Comparison of ENCODE assay signal across 11 mouse cellular contexts in genomic region chr9:124478081-124478480, GRCm38 (mm10). TPM values are rescaled to one million over a fixed set of nuclear protein-coding genes. Genes with fewer than 3 reads are reported as not detected.
DNase-seq lines count a peak whose midpoint lies in the region; ATAC-seq and TF ChIP-seq lines count a peak whose summit lies in the region.
"Had no signal": no experiment of that assay in that cellular context is flagged by ENCODE, and none has a peak within 500 bp of the region (broad histone marks: within the 10 kb centered on the region; RNA-seq: fewer than 3 reads in every experiment).

No protein-coding gene starts in this region.

- no peaks in the 10 kb centered on the region for H3K9me3 ChIP-seq in kidney, postnatal 0 days (replicated peaks; ENCODE audit: low read length)
- peaks cover 7% of the 10 kb centered on the region for H3K9me3 ChIP-seq in kidney, embryonic 14.5 days (ENCODE audit: control insufficient read depth, low read length)
- H3K9me3 ChIP-seq in midbrain, embryonic 16.5 days (replicated peaks; ENCODE audit: control insufficient read depth, low read length, poor library complexity, severe bottlenecking): no peaks in the 10 kb centered on the region

- intact Hi-C loops in heart, postnatal 10 days (cut with DNase I): no loop called here

- H3K4me1 ChIP-seq in kidney, postnatal 0 days (replicated peaks; ENCODE audit: insufficient read depth, low read length): no peaks in the 10 kb centered on the region
- H3K4me1 ChIP-seq in kidney, embryonic 14.5 days (ENCODE audit: control insufficient read depth, insufficient read depth, low read length): no peaks in the 10 kb centered on the region
- no peaks in the 10 kb centered on the region for H3K4me1 ChIP-seq in midbrain, embryonic 16.5 days (ENCODE audit: control insufficient read depth, insufficient read depth, low read length)
- H3K4me1 ChIP-seq: megakaryocyte, embryonic 14.5 days had no signal

- WGBS in kidney, postnatal 0 days: 78% methylated on average over 3 of the region's 3 CpGs
- WGBS in kidney, embryonic 14.5 days: 78% methylated on average over 3 of the region's 3 CpGs
- WGBS in midbrain, embryonic 16.5 days: 74% methylated on average over 3 of the region's 3 CpGs

- peak; percentile 21 for DNase-seq in CD4-positive, CD25-positive, alpha-beta regulatory T cell, adult 2 months (ENCODE audit: low read depth, low spot score)
- DNase-seq in kidney, postnatal 0 days (ENCODE audit: low spot score): peak; percentile 29
- peak; percentile 67 to 76 for DNase-seq in heart, postnatal 10 days
- DNase-seq in lung, postnatal 10 days: peak; percentile 80
- DNase-seq in cerebellum, adult 18-20 months: no peak

- peaks cover 8% of the 10 kb centered on the region; the same call in 1 of the 2 replicates for H3K36me3 ChIP-seq in kidney, postnatal 0 days (ENCODE audit: insufficient read depth, low read length)
- peaks cover 12% of the 10 kb centered on the region for H3K36me3 ChIP-seq in kidney, embryonic 14.5 days (ENCODE audit: control insufficient read depth, insufficient read depth, low read length)
- peaks cover 14% of the 10 kb centered on the region for H3K36me3 ChIP-seq in midbrain, embryonic 16.5 days (ENCODE audit: control insufficient read depth, insufficient read depth, low read length)

- ATAC-seq in CD4-positive, CD25-positive, alpha-beta regulatory T cell, adult 4 months: no peak
- no peak for ATAC-seq in kidney, postnatal 0 days (replicated peaks; ENCODE audit: low FRiP score, low read depth)
- ATAC-seq in kidney, embryonic 14.5 days (ENCODE audit: low FRiP score, low TSS enrichment): no peak
- no peak for ATAC-seq in midbrain, embryonic 16.5 days

- no peak overlapping the region for H3K9ac ChIP-seq in kidney, postnatal 0 days (ENCODE audit: low read depth, low read length)
- H3K9ac ChIP-seq in kidney, embryonic 14.5 days (ENCODE audit: low read depth, low read length): no peak overlapping the region
- H3K9ac ChIP-seq in midbrain, embryonic 16.5 days (ENCODE audit: low read depth, low read length): no peak overlapping the region

- H3K4me3 ChIP-seq in kidney, postnatal 0 days (replicated peaks; ENCODE audit: low read depth, low read length): no peak overlapping the region
- H3K4me3 ChIP-seq in kidney, embryonic 14.5 days (ENCODE audit: low read length): no peak overlapping the region
- H3K4me3 ChIP-seq in midbrain, embryonic 16.5 days (ENCODE audit: low read depth, low read length): no peak overlapping the region
- H3K4me3 ChIP-seq: left cerebral cortex, adult 2 months; megakaryocyte, embryonic 14.5 days had no signal

- no peak for TF ChIP-seq CTCF in kidney, postnatal 0 days (IDR thresholded peaks at IDR 0.05; ENCODE audit: low read depth)

- no peaks in the 10 kb centered on the region for H3K27me3 ChIP-seq in kidney, postnatal 0 days (ENCODE audit: insufficient read depth, low read length)
- H3K27me3 ChIP-seq in kidney, embryonic 14.5 days (ENCODE audit: control insufficient read depth, insufficient read depth, low read length): no peaks in the 10 kb centered on the region
- no peaks in the 10 kb centered on the region for H3K27me3 ChIP-seq in midbrain, embryonic 16.5 days (ENCODE audit: control insufficient read depth, insufficient read depth, low read depth, low read length)
- H3K27me3 ChIP-seq: megakaryocyte, embryonic 14.5 days had no signal

- H3K4me2 ChIP-seq in kidney, postnatal 0 days (ENCODE audit: low read length): no peak overlapping the region
- H3K4me2 ChIP-seq in kidney, embryonic 14.5 days (replicated peaks; ENCODE audit: low read depth, low read length): no peak overlapping the region
- H3K4me2 ChIP-seq in midbrain, embryonic 16.5 days (ENCODE audit: low read length): no peak overlapping the region

- no peak overlapping the region for H3K27ac ChIP-seq in kidney, postnatal 0 days
- no peak overlapping the region for H3K27ac ChIP-seq in kidney, embryonic 14.5 days (ENCODE audit: low read depth, low read length)
- H3K27ac ChIP-seq in midbrain, embryonic 16.5 days (ENCODE audit: low read length): no peak overlapping the region
- H3K27ac ChIP-seq: left cerebral cortex, adult 2 months had no signal

RNA-seq across cellular contexts. Expression of gene Ppp2r3d, which starts 1.4 kb away (rescaled TPM):
- polyA plus RNA-seq in CD4-positive, CD25-positive, alpha-beta regulatory T cell, adult 4 months (2017; shearing (Covaris generic)): 10 to 100 TPM in 1 of 2 experiments, 1 to 10 TPM in 1; 9.7 to 12.9 TPM
- polyA plus RNA-seq in kidney, postnatal 0 days (2015; fragmentation: Nextera tagmentation; extraction: Ambion mirVana): 131 and 136 TPM in 2 replicates
- 128 and 129 TPM in 2 replicates for polyA plus RNA-seq in kidney, embryonic 14.5 days (2014; fragmentation: Nextera tagmentation; extraction: Ambion mirVana)
- total RNA-seq in heart, postnatal 10 days (2021): 100 to 1,000 TPM; 146 to 151 TPM
- 137 and 147 TPM in 2 replicates for polyA plus RNA-seq in midbrain, embryonic 16.5 days (2015; fragmentation: Nextera tagmentation; extraction: Ambion mirVana)

RNA-seq across cellular contexts. Expression of gene Gm21836, which starts 15.5 kb away (rescaled TPM):
- polyA plus RNA-seq in CD4-positive, CD25-positive, alpha-beta regulatory T cell, adult 4 months (2017; shearing (Covaris generic)): not detected
- not detected in 2 replicates for polyA plus RNA-seq in kidney, postnatal 0 days (2015; fragmentation: Nextera tagmentation; extraction: Ambion mirVana)
- polyA plus RNA-seq in kidney, embryonic 14.5 days (2014; fragmentation: Nextera tagmentation; extraction: Ambion mirVana): not detected in 2 replicates
- total RNA-seq in heart, postnatal 10 days (2021): not detected
- polyA plus RNA-seq in midbrain, embryonic 16.5 days (2015; fragmentation: Nextera tagmentation; extraction: Ambion mirVana): not detected in 2 replicates
- total RNA-seq: left cerebral cortex, adult 2 months; neutrophil, adult 5-6 weeks had no signal

Comparison
In these comparisons a context has a peak if more than half of its experiments do, and no peak if none do; other contexts are left out.
1. DNase-seq: peak in CD4-positive, CD25-positive, alpha-beta regulatory T cell, adult 2 months (single experiment), kidney, postnatal 0 days (single experiment), heart, postnatal 10 days (2 of 2) and lung, postnatal 10 days (single experiment); none in cerebellum, adult 18-20 months (0 of 2).